Mouse (Mus musculus) ovary, adult 18-20 months (tissue): ENCODE data around the gene Gm10142.
"Not testable (repeated sequence)": the region's sequence is repeated elsewhere in the genome, so short reads cannot be mapped to it uniquely, and the experiment has no call there.

Source experiments
- DNase-seq: peaks from one replicate; pipeline ENCODE4 v3.0.0; 2022; ENCODE audit warnings: low spot score, mixed read lengths

Gene Gm10142

DNA sequence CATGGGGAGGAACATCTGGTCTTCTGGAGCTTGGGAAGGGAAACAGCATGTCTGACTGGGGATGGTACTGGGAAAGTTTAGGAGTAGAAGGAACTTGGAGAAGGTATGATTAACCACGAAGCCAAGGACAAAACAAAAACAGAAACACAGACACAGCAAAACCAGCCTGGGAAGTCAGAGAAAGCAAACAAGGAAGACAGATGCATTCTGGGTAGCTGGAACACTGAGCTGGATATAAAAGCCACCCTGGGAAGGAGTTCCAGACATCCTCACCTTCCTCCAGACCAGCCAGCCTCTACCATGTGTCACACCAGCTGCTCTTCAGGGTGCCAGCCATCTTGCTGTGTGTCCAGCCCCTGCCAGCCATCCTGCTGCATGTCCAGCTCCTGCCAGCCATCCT, at the start of gene Gm10142:
Gm10142 (plus strand) TSS at position 301 of the 400 bp plus-strand sequence.
- no peak for DNase-seq

- no peak for DNase-seq
Measured at GRCm38 (mm10) chr10:77666342-77666741, 49.3 kb upstream of the Gm10142 start.

DNA sequence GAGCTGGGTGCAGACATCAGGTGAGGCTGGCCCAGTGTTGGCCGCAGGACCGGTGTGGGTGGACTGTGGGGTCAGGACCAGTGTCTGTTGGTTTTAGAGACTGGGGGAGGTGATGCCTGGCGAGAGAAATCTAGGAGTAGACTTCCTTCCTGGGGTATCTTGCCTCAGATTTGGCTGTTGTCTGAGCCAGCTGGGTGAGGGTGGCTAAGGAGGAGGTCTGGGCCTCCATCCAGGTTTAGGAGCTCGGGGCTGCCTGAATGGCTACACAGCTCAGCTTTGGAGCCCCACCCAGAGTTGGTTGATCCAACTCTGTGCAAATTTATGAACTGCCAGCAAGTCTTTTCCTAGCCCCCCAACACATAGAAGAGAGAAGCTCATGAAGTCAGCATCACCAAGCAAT, 48.2 kb upstream of the Gm10142 start:
- no peak for DNase-seq

DNA sequence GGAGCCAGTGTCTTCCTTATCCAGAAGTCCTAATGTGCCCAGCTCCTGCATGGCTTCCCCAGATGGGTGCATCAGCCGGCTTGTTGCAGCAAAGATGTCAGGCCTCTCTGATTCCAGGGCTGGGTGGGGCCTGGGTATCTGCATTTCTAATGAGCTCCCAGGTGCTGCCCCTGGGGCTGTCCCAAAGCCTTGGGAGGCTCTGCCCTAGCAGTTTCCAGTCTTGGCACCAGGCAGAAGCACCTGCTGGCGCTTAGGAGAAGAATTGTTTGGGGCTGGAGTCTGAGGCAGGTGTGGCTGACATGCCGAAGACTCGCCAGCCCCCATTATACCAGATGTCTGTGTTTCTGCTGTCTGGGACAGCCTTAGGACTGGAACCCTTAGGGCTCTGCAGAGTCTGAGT, 44.9 kb upstream of the Gm10142 start:
- no peak for DNase-seq

- no peak for DNase-seq
Measured at GRCm38 (mm10) chr10:77671519-77671918, 44.1 kb upstream of the Gm10142 start.

DNA sequence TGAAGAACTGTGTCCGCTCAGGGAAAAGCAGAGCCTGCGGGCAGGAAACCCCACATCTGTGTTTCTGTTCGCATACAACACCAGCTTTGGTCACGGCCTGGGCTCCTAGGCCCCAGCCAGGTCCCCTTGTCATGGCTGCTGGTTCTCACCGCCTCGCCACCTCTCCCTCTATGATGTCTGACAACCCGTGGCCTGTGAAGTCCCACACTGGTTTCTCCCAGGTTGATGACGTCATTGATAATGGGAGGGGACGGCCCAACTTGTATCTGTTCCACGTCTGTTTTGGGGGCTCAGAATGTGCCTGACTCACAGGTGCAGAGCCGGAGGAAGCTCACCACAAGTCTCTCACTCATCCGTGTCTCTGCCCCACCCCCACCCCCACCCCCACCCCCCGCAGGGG, 41.8 kb upstream of the Gm10142 start:
- DNase-seq: no peak

DNA sequence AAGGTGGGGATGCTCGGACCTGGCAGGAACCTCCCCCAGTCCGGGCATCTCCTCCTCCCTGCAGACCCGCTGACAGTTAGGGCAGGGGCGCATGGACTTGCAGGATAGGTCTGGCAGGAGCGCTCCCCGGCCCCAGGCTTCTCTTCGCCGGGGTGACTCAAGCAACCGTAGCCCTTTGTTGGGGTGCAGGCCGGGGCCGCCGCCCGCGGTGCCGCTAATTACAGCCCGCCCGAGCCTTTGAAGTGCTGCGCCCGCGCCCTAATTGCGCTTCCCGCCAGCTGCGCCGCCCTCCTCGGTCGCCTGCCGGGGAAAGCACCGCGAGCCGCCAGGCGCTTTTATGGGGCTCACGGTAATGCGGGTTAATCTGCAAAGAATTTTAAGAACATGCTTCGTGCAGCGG, 38.0 kb upstream of the Gm10142 start:
- DNase-seq: no peak

GRCm38 (mm10) chr10:77682994-77683393, 32.6 kb upstream of the Gm10142 start:
- DNase-seq: no peak

DNA sequence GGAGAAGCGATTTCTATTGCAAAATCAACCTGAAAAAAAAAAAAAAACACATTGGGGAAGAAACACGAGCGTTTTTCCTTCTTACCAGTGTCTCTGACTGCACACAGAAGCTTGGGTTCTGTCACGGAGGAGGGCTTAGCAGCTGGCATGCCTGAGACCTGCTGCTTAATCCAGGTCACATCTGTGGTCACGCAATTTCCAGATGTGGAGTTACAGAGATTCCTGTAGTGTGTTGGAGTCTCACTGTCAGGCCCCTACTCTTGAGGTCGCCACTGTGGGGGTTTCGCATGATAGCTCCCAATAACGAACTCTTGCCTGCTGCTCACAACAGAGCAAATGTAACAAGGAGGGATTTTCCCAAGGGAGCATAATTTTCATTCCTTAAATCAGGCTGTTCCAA, 31.4 kb upstream of the Gm10142 start:
- no peak for DNase-seq

GRCm38 (mm10) chr10:77685895-77686664, 29.5 kb upstream of the Gm10142 start, which contains the start of gene Tspear:
TSS of gene Tspear (plus strand) at chr10:77686569.
- no peak for DNase-seq

GRCm38 (mm10) chr10:77687021-77687420, 28.6 kb upstream of the Gm10142 start:
- DNase-seq: no peak

GRCm38 (mm10) chr10:77690356-77690807, 25.2 kb upstream of the Gm10142 start, which contains the start of gene Gm19402:
TSS of gene Gm19402 (minus strand) at chr10:77690757.
- not testable (repeated sequence) for DNase-seq

GRCm38 (mm10) chr10:77697133-77697532, 18.5 kb upstream of the Gm10142 start, which contains the start of gene Gm9508:
TSS of gene Gm9508 (minus strand) at chr10:77697233.
- no peak for DNase-seq

DNA sequence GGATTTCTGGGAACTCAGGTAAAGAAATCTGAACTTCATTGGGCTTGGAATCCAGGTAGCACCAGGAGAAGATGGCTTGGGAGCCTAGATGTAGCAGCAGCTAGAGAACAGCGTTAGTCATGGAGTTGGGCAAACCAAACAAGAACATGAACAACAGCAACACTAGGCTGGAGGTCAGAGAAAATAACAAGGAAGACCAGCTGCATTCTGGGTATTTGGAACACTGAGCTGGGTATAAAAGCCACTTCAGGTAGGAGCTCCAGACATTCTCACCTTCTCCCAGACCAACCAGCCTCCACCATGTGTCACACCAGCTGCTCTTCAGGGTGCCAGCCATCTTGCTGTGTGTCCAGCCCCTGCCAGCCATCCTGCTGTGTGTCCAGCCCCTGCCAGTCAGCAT, 9.3 kb upstream of the Gm10142 start, which contains the start of gene Gm10272:
Gm10272 (plus strand) TSS at position 301 of the 400 bp plus-strand sequence.
- DNase-seq: no peak

DNA sequence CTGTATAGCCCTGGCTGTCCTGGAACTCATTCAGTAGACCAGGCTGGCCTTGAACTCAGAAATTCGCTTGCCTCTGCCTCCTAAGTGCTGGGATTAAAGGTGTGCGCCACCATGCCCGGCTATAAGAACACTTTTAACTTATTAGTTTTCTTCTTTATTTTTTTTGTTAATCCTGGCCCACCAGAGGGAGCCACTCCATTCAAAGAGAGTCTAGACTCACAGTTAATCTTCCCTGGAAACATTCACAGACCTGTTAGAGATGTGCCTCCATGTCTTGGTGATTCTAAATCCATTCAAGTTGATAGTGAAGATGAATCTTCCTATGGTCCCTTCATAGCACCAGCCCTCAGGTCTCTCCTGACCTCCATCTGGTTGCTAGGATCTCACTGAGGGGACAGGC, 5.8 kb upstream of the Gm10142 start:
- no peak for DNase-seq

GRCm38 (mm10) chr10:77711157-77711556, 4.5 kb upstream of the Gm10142 start, which contains the start of gene Gm10024:
TSS of gene Gm10024 (plus strand) at chr10:77711457.
- not testable (repeated sequence) for DNase-seq

- no peak for DNase-seq
Measured at GRCm38 (mm10) chr10:77713734-77714133, 1.9 kb upstream of the Gm10142 start.

GRCm38 (mm10) chr10:77720299-77720698, 4.7 kb downstream of the Gm10142 start, which contains the start of gene Krtap12-1:
TSS of gene Krtap12-1 (plus strand) at chr10:77720599.
- not testable (repeated sequence) for DNase-seq

- no peak for DNase-seq
Measured at GRCm38 (mm10) chr10:77724855-77725254, 9.2 kb downstream of the Gm10142 start.

GRCm38 (mm10) chr10:77726186-77726585, 10.6 kb downstream of the Gm10142 start, which contains the start of gene Gm10100:
TSS of gene Gm10100 (plus strand) at chr10:77726486.
- DNase-seq: no peak

GRCm38 (mm10) chr10:77728280-77728679, 12.7 kb downstream of the Gm10142 start:
- no peak for DNase-seq

DNA sequence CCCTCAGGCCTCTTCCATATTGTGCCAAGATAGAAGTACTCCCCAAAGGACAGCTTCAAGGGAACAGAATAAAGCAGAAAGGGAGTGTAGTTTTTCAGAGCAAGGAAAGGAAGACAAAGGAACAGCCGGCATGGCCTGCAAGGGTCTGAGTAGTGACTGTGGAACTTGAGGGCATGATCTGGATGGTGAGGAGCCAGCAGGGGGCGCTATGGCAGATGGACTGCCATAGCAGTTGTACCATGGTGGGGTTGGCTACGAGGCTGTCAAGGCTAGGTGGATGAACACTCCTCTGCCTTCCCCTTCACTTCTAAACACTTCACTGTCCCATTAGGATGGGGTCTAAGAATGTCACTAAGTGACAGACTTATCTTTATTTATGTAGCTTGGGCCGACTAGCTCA, 13.6 kb downstream of the Gm10142 start:
- DNase-seq: no peak

GRCm38 (mm10) chr10:77735928-77736327, 20.3 kb downstream of the Gm10142 start:
- no peak for DNase-seq
